Mouse (Mus musculus) WW6 (cell line): ENCODE measurements around the gene Zbtb49.

Experiments used
- DNase-seq: peaks from one replicate; pipeline ENCODE4 v3.0.0-alpha.2; 2013; ENCODE audit warnings: low read depth, low spot score

Gene Zbtb49

GRCm38 (mm10) chr5:38220328-38220912 is at the start of gene Zbtb49, which contains the start of gene Lyar:
TSS of gene Zbtb49 (minus strand) at chr5:38220457.
TSS of gene Lyar (plus strand) at chr5:38220470.
- peak; percentile 81 for DNase-seq

DNA sequence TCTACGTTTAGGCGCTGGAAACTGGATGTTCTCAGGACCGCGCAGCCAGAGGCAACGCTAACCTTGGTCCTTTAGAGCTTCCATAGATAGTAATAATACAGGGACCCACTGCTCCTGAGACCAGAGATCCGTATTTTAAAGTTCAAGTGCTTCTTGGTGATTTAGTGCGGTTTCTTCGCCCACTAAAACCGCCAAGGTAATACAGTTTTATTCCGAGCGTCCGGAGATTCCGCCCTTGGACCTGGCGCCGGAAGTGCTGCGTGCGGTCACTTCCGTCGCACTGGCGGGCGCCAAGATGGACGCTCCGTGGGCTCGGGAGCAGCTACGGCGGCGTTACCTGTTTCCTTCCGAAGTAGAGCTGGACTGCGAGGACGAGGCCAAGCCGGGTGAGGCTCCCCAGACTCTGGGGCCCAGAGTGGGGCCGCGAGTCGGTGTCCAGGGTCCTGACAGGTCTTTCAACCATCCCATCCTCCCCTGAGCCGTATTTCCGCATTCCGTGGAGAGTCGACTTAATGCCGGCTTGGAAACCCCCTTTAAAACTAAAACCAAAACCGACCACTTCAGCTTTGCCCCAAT is 39.9 kb upstream of the Zbtb49 start, which contains the start of gene Tmem128:
Gene Tmem128 (plus strand): TSS at position 79 of the 576 bp plus-strand sequence.
- no peak for DNase-seq

DNA sequence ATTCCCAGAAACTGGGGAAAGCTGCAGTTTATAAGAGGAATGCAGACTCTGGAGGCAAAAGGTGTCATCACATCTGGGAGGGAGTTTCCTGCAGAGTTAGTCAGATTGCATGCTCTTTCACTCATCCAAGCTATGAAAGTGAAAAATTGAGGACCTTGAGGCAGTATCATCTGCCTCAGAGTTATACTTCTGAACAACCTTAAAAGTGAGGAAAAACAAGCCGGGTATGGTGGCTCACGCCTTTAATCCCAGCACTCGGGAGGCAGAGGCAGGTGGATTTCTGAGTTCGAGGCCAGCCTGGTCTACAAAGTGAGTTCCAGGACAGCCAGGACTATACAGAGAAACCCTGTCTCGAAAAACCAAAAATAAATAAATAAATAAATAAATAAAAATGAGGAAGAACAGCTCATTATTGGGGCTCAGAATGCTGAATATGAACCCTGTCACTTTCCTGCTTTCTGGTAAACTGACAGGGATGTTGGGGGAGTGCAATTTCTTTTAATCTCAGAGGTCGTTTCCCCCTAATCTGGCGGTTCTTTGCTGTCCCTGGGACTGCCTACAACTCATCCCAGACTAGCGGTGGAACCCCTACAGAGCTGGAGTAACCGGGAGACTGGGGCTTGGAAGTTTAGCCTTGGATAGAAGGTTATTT is 39.3 kb upstream of the Zbtb49 start:
- DNase-seq: no peak

DNA sequence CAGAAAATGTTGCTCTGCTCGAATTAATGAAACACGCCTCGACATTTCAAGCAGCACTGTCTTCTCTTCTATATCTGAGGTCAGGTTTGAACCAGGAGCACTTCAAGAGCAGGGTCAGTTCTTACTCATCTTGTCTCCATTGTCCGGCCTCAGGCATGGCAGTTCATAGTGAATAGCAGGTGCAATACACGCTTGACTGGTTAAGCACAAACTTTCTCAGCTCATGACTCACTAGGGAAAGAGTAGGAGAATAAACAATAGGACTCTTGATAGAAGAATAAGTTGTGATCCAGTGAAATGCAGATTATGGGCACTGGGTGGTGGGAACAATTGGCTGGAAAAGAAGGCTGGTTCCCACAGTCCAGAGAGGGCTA is 38.5 kb upstream of the Zbtb49 start:
- no peak for DNase-seq

DNA sequence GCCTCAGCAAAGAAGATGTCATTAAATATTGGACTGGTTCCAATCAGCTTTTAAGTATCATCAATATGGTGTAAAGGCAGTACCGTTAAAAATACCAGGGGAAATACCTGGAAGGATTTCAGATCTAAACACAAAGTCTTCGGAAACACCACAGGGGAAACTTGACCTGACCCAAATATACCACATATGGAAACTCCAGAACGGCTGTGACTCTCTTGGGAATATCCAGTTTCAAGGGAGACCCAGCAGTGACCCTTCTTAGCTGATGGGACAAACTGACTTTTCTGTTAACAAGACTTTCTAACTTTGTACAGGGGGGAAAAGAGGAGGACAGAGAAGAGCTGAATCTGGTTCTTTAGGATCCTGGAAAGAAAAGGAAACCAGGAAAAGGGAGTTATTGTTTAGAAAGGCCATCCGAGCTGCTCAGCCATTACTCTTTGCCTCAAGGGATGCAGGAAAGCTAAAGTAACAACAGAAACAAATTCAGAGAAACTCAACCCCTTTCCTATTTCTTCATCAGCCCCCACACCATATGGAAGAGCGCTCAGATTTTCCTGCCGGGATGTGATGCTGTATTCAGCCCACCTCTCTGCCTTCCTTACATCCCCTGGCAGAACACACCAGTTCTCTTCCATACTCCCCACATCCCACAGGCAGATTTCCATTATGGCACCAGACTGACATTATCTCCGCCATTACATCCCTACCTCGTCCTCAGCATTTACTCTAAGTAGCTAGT is 37.9 kb upstream of the Zbtb49 start:
- no peak for DNase-seq

- DNase-seq: no peak
Observed at GRCm38 (mm10) chr5:38256551-38256950, 36.3 kb upstream of the Zbtb49 start.

DNA sequence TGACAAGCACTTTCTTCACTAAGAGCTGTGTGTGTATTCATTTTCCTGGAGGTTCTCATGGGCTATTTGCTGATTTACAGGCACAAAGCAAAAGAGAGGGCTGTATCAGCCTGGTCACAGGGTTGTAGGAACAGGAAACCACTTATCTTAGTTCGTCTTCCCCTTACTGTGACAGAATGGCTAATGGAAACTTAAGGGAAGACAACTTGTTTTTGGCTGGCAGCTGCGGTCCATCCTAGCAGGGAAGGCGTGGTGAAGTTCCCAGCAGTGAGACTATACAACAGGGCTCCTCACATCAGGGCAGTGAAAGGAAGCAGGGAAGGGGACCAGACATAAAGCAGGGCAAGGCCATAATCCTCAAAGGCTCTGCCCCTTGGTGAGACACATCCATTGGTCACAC is 35.4 kb upstream of the Zbtb49 start:
- no peak for DNase-seq

- DNase-seq: no peak
Observed at GRCm38 (mm10) chr5:38255195-38255594, 34.9 kb upstream of the Zbtb49 start.

DNA sequence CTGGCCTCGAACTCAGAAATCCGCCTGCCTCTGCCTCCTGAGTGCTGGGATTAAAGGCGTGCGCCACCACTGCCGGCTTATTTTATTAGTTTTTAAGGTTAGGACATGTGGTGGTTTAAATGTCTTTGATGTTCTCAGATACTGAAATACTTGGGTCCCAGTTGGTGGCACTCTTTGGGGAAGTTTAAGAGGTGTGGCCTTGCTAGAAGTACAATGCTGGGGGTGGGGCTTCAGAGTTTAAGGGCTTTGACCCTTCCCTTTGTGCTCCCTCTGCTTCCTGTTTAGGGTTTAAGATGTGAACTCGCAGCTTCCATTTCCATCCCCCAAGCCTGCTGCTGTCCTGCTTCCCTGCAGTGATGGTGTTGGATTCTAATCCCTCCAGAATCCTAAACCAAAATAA is 21.7 kb upstream of the Zbtb49 start:
- DNase-seq: no peak

DNA sequence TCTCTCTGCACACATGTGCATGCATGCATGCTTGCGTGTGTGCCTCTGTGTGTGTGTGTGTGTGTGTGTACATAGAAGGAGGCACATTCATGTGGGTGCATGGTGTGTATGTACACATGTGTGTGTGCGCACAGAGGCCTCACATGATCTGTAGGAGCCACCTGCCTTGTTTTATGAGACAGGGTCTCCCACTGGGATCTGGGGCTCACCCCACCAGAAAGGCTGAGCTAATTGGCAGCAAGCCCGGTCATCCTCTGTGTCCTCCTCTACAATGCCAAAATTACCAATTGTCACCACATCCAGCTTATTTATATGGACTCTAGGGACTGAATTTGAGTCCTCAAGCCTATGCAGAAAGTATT is 21.2 kb upstream of the Zbtb49 start:
- no peak for DNase-seq

GRCm38 (mm10) chr5:38240727-38241472 is 20.6 kb upstream of the Zbtb49 start:
- no peak for DNase-seq

DNA sequence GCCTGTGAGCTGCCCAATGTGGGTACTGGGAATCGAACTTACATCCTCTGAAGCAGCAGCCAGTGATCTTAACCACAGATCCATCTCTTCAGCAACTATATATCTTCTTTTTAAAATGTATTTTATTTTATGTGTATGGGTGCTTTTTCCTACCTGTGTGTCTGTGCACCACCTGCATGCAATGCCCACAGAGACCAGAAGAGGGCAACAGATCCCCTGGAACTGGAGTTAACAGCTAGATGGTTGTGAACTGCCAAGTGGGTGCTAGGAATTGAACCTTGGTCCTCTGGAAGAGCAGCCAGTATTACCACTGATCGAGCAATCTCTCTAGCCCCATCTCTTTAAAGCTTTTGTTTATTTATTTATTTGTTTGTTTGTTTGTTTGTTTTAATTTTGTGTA is 16.4 kb upstream of the Zbtb49 start:
- DNase-seq: no peak

- DNase-seq: peak; percentile 39
Observed at GRCm38 (mm10) chr5:38235422-38235821, 15.2 kb upstream of the Zbtb49 start.

GRCm38 (mm10) chr5:38219771-38220307 is 418 bp downstream of the Zbtb49 start:
- DNase-seq: no peak

GRCm38 (mm10) chr5:38213009-38213408 is 7.2 kb downstream of the Zbtb49 start:
- no peak for DNase-seq

DNA sequence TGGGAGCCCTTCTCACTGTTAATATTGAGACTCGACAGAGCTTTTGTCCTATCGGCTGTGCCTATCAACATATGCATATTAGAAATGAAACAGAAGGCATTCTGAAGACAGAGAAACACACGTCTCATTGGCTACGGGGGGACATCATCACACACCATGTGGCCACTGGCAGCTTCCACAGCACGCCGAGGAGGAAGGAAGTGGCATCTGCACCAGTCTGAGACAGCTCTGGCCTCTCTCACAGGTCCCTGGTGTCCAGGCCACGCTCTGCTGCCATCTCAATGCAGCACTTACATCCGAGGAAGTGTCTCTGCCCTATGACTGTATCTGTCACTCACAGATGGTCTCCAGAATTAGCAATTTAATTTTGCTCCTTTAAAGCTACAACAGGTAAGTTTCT is 8.6 kb downstream of the Zbtb49 start:
- no peak for DNase-seq

GRCm38 (mm10) chr5:38208985-38209384 is 11.3 kb downstream of the Zbtb49 start:
- DNase-seq: no peak

DNA sequence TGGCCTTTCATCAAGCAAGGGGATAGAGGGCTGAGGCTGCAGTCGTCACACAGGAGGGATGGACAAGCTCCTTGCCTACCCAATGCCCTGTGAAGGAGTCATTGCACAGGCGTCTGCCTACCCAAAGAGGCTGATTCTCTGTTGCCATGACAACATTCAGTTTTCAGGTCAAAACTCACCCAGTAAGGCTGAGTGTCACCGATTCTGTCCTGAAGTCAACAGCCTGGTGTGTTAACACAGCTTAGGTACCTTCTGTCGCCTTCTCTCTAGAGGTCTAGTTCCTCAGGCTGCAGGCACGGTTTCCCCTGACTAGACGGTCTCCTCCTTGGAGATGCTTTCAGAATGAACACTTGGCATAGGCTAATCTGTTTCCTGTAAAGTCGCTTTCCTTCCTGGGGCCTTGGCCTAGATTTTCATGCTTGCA is 14.9 kb downstream of the Zbtb49 start:
- no peak for DNase-seq

- DNase-seq: no peak
Observed at GRCm38 (mm10) chr5:38199686-38200085, 20.6 kb downstream of the Zbtb49 start.

- peak; percentile 42 for DNase-seq
Observed at GRCm38 (mm10) chr5:38197482-38197823, 22.8 kb downstream of the Zbtb49 start.

GRCm38 (mm10) chr5:38196821-38197481 is 23.3 kb downstream of the Zbtb49 start:
- no peak for DNase-seq
